Mouse (Mus musculus) left cerebral cortex, adult 2 months (tissue): ENCODE results near the gene D630039A03Rik. TPM values are rescaled to one million over a fixed set of nuclear protein-coding genes. Genes with fewer than 3 reads are reported as not detected.

Experiments
- DNase-seq, 2 experiments: peaks; one replicate each; pipeline ENCODE4 v3.0.0; 2021 to 2022; ENCODE audit warnings: low spot score in 2 of 2, mixed read lengths in 1 of 2; ENCODE audit errors: extremely low spot score in 1 of 2
- H3K27ac ChIP-seq: fragments of 200-600 bp; 2 replicates; pipeline ENCODE4 v1.8.1; 2022
- H3K4me3 ChIP-seq: fragments of 200-600 bp; 2 replicates; pipeline ENCODE4 v1.8.1; 2022
- CTCF ChIP-seq: fragments of 200-600 bp; IDR thresholded peaks from 2 replicates; pipeline ENCODE4 v1.8.1; 2022; ENCODE audit warnings: antibody characterized with exemption, mild to moderate bottlenecking, moderate library complexity
- intact Hi-C: fragments of 180-260 bp; cut with DNase I; formaldehyde crosslinking; loops from one replicate; pipeline ENCODE4 v1.15.1; 2025
- total RNA-seq, 2 experiments: library from RNA; stranded (reverse); gene quantifications; 2 replicates each; pipeline ENCODE4 v1.2.3; 2021

Gene D630039A03Rik
- total RNA-seq, 2 experiments from 2014 or later: 0.27 to 0.42 TPM

DNA sequence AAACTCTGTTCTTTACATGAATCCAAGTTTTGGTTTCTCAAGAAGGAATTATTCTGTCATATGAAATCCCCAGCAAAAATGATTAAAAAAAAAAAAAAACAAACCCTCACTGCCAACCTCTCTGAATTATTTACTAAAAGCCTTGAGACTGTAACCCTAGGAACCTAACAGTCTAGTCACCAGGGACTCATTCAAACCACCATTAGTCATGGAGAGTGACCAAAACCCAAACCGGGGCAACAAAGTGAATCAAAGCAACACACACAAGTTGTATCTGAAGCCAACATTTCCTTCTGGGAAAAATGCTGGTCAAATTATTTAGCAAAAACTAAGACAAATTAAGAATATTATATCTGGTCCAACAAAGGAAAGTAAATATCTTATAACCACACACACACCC lies 36.8 kb upstream of the D630039A03Rik start:
- intact Hi-C loops: loop anchor here (10.0 kb wide), 1 partner anchor 962 kb away; the partner anchor contains the start of gene Ecpas
- H3K27ac ChIP-seq: no peak overlapping the region
- DNase-seq: no peak
- no peak for TF ChIP-seq CTCF
- no peak overlapping the region for H3K4me3 ChIP-seq

DNA sequence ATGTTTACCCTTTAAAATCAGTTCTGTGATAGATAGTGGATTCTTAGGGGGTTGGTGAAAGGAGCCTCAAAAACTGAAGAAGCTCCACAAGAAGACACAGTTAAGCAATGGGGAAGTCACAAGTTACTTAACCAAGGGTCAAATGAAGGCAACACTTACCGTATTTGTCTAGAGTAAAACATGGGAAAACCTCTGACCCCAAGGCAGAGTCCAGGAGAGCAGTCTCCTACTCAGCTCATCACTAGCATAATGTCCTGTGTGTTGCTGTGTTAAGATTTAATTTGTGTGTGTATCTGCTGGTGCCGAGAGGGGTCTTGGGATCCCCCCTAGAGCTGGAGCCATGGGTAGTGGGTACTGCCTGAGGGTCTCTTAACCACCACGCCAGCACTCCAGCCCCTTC lies 36.3 kb upstream of the D630039A03Rik start:
- no peak for TF ChIP-seq CTCF
- no peak overlapping the region for H3K27ac ChIP-seq
- intact Hi-C loops: loop anchor here (10.0 kb wide), 1 partner anchor 962 kb away; the partner anchor contains the start of gene Ecpas
- no peak overlapping the region for H3K4me3 ChIP-seq
- no peak for DNase-seq

DNA sequence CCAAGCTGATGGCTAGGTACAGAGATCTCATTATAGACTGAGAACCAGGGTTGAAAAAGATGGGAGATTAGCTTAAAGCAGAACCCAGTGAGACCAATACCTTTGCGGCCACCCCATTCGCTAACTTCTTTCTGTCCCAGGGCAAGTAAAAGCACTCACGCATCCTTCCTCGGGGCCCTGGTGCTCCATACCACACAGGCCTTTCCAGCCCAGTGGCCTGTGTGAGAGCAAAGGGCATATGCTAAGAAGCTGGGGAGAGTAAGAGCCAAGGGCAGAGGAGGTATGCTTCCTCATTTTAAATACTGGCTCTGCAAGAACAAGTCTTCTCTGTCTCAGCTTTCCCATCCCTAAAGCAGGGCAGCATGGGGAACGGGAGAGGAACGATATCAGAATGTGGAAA lies 33.8 kb upstream of the D630039A03Rik start:
- H3K4me3 ChIP-seq: no peak overlapping the region
- no peak overlapping the region for H3K27ac ChIP-seq
- no peak for TF ChIP-seq CTCF
- intact Hi-C loops: loop anchor here (10.0 kb wide), 1 partner anchor 965 kb away; the partner anchor contains the start of gene Ecpas
- DNase-seq: no peak

DNA sequence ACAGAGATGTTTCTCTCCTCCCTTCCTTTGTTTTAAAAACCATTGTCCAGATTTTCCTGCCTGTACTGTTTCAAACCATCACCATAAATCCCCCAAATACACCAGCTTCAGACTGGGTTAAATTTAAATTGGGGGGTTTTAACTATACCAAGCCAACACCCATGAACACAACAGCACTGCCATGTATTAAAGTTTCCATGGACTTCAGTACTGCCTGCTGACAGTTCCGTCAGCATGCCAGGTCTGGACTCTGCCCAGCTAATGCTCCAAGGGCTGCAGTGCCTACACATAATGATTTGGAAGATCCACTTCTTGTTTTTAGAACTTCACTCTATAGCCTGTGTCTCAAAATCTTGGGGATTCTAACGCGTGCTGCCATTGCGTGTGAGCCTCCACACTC lies 31.4 kb upstream of the D630039A03Rik start:
- no peak for TF ChIP-seq CTCF
- Histone ChIP-seq H3K27ac (no peak overlapping the region), H3K4me3 (no peak overlapping the region)
- DNase-seq: no peak
- intact Hi-C loops: no loop called here

DNA sequence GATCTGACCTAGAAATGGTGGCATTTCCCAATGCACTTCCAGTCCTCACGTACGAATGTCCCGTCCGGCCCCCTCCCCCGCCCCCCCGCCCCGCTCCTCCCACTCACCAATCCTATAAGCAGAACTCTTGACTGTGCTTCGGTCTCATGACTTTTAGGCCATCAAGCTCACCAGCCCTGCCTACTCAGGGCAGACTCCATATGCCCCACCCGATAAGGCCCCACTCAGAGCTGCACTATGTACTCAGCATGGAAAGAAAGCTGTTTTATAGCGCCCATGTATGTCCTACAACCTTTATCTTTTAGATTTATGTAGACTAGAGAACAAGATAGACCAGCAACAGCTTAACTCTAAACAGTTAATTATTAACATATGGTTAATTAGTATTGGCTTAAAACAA lies 30.9 kb upstream of the D630039A03Rik start:
- intact Hi-C loops: no loop called here
- H3K27ac ChIP-seq: no peak overlapping the region
- no peak for TF ChIP-seq CTCF
- DNase-seq: no peak
- no peak overlapping the region for H3K4me3 ChIP-seq

DNA sequence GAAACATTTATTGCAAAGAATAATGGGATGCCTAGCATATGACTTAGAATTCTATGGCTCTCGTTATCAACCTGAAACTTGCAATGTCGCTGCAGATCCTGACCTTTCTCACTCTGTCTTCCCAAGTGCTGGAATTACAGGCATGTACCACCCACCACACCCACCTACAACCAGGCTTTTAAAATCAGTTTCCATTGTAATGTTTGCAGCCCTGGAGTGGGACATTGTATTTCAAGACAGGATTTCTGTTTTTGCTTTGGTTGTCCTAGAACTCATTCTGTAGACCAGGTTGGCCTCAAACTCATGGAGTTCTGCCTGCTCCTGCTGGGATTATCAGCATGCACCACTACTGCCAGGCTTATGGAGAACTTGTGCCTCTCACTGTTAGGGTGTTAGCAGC lies 26.8 kb upstream of the D630039A03Rik start:
- intact Hi-C loops: no loop called here
- no peak for TF ChIP-seq CTCF
- DNase-seq: no peak

DNA sequence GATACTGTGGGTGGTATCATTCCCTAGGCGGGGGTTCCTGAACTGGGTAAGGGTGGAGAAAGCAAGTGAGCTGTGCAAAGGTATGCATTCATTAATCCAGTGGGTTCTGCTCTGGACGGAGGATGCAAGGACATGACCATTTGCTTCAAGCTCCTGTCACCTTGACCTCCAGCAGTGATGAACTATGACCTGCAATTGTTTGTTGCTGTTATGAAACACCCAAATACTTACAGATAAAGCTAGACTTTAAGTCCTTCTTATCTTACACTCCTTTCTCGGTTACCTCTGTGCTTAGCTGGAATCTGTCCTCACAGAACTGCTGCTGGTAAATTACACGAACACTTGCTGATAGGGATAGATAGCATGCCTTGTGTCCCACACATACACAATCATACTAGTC lies 24.5 kb upstream of the D630039A03Rik start:
- no peak overlapping the region for H3K27ac ChIP-seq
- H3K4me3 ChIP-seq: no peak overlapping the region
- no peak for DNase-seq
- intact Hi-C loops: no loop called here
- no peak for TF ChIP-seq CTCF

More for the DNA sequence above, 26.8 kb upstream of the D630039A03Rik start:
- H3K27ac ChIP-seq: no peak overlapping the region
- H3K4me3 ChIP-seq: no peak overlapping the region

DNA sequence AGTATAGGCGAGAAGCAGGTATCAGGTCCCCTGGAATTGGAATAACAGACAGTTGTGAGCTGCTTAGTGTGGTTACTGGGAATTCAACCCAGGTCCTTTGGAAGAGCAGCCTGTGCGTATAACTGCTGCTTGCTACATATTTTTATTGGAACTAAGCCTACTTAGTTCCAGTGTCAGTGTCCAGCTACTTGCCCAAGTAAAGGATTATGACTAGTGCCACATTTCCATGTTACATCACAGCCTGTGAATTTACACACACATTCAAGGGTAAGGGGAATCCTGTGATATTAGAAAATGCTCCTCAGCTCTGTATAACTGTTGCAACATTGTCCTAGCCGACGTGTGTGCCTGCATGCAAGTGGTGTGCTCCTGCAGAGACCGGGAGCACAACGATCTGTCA lies 21.2 kb upstream of the D630039A03Rik start:
- no peak for TF ChIP-seq CTCF
- H3K4me3 ChIP-seq: no peak overlapping the region
- no peak overlapping the region for H3K27ac ChIP-seq
- intact Hi-C loops: no loop called here
- DNase-seq: no peak

DNA sequence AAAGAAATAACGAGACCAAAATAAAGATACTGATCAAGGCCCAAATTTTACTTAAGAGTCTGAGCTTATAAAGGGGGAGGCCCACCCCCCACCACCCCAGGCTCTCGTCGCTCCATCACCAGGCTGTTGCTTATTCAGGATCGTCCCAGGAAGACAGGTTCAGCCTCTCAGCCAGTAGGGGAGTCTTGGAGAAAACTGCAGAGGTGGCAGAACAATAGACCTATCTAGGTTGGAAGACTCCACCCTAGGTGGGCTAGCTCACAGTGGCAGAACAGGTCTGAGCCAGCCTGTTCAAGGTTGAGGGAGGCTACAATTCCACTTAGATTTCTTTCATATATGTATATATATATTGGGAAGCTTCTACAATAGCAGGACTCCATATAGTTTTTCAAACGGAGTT lies 18.1 kb upstream of the D630039A03Rik start:
- Histone ChIP-seq H3K4me3 (no peak overlapping the region), H3K27ac (no peak overlapping the region)
- DNase-seq: no peak
- TF ChIP-seq CTCF: no peak
- intact Hi-C loops: no loop called here

DNA sequence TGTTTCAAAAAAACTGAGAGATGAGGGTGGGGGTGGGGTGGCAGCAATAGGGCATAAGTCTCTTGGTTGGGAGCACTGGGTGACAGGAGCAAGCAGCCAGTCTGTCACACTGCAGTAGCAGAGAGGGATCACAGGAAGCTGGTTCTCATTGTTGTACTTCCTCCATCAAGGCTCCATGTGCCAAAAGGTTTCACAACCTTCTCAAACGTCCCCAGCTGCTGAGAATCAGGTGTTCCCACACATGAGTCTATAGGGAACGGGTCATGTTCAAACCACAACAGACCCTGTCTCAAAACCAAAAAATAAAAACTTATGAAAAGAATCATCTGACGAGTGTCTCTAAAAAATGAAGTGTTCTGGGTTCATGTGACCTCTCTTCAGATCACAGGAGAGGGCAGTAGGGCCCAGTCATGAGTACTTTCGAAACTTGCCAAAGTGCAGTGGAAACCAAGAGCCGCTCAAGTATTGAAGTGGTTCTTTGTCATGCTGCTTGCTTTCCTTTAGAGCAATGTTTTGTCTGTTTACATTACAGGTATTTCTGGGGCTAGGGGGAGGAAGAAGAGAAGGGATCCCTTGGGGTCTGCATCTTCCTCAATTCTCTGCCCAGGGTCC lies 14.6 kb upstream of the D630039A03Rik start:
- intact Hi-C loops: no loop called here
- H3K27ac ChIP-seq: no peak overlapping the region
- no peak for DNase-seq
- no peak for TF ChIP-seq CTCF
- no peak overlapping the region for H3K4me3 ChIP-seq

DNA sequence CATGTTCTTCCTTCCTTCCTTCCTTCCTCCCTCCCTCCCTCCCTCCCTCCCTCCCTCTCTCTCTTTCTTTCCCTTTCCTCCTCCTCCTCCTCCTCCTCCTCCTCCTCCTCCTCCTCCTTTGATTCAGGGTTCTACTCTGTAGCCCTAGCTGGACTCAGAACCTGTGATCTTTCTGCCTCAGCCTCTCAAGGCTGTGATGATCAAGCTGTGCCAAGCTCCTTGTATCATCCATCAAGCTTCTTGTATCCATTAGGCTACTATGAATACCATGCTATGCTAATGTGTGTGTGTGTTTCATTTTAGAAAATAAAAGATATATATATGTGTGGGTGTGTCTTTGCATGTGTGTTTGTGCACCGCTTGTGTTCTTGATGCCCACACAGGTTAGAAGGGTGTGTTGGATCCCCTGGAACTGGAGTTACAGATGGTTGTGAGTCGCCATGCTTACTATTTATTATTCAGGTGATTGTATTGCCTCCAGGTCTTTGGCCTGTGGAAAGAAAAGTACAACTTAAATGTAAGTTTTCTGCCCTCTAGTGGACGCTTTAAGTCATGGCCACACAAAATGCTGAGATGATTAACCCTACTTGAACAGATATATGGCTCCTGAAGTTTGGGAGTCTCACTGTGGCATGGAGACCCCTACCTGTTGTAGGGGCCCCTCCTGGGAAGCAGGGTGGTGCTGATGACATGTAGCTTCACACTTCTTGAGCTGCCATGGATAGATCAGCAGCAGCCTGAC lies 11.5 kb upstream of the D630039A03Rik start:
- intact Hi-C loops: loop anchor here (5.0 kb wide), 1 partner anchor 150 kb away; no protein-coding TSS in a partner anchor
- no peak for DNase-seq
- no peak overlapping the region for H3K4me3 ChIP-seq
- TF ChIP-seq CTCF: peak; percentile 68
- no peak overlapping the region for H3K27ac ChIP-seq

DNA sequence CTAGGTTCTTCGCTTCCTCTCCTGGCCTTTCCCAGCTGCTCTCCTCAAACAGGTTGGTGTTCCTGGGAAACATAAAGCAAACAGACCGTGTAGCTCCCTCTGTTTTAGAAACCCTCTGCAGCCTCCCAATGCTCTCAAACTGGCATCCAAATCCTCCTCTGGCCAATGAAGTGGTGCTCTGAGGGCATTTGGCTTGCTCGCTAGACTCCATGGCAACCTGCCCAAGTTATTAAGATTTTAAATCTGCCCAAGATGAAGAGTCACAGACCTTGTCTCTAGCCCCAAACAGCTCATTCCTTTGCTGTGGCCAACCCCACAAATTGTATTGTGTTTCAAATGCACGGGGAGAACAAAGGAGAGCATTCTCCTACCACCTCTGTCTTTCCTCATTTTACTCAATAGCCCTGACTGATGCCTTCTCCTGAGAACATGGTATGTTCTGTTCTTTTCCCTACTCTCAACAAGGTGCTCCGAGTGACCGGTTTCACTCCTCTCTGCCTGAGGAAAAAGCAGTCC lies 8.5 kb upstream of the D630039A03Rik start:
- no peak for TF ChIP-seq CTCF
- intact Hi-C loops: loop anchor here (5.0 kb wide), 1 partner anchor 153 kb away; no protein-coding TSS in a partner anchor
- H3K4me3 ChIP-seq: no peak overlapping the region
- no peak for DNase-seq
- H3K27ac ChIP-seq: no peak overlapping the region
